ENCODE assay signal across 12 mouse cellular contexts in the genomic region with DNA sequence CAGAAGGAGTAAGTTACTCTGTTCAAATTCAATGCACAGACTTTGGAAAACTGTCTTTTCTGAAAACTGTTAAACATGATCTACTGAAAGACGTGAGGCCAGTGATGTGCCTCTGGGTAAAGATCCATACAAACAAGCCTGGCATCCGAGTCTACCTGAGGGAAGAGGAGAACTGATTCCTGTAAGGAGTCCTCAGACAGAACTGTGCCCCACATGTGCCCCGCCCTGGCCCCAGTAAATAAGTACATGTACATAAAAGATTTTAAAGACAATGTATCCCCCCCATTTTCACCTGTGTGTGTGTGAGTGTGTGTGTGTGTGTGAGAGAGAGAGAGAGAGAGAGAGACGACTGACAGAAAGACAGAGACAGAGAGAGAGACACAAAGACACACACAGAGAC. TPM values are rescaled to one million over a fixed set of nuclear protein-coding genes. Genes with fewer than 3 reads are reported as not detected.
DNase-seq lines count a peak whose midpoint lies in the region; ATAC-seq and TF ChIP-seq lines count a peak whose summit lies in the region.
"Had no signal": no experiment of that assay in that cellular context is flagged by ENCODE, and none has a peak within 500 bp of the region (broad histone marks: within the 10 kb centered on the region; RNA-seq: fewer than 3 reads in every experiment).

No protein-coding gene starts in this region.

- no peak overlapping the region for H3K9ac ChIP-seq in kidney, embryonic 15.5 days
- no peak overlapping the region for H3K9ac ChIP-seq in liver, embryonic 16.5 days (ENCODE audit: low read depth, low read length)
- H3K9ac ChIP-seq: forebrain, embryonic 12.5 days; hindbrain, embryonic 14.5 days had no signal

- H3K27ac ChIP-seq in kidney, embryonic 15.5 days, result peak overlapping the region; percentile 62; the same call in 1 of the 2 replicates
- peak overlapping the region; percentile 88 for H3K27ac ChIP-seq in spleen, adult 2 months (ENCODE audit: insufficient read depth, low read length)
- peak overlapping the region; percentile 73 for H3K27ac ChIP-seq in liver, embryonic 16.5 days (ENCODE audit: low read length)
- H3K27ac ChIP-seq: forebrain, embryonic 12.5 days; hindbrain, embryonic 14.5 days had no signal

- H3K9me3 ChIP-seq in kidney, embryonic 15.5 days (replicated peaks), result no peaks in the 10 kb centered on the region
- no peaks in the 10 kb centered on the region for H3K9me3 ChIP-seq in liver, embryonic 16.5 days (replicated peaks; ENCODE audit: control insufficient read depth, low read length)
- H3K9me3 ChIP-seq: forebrain, embryonic 12.5 days; limb, embryonic 10.5 days had no signal

- no peaks in the 10 kb centered on the region for H3K36me3 ChIP-seq in kidney, embryonic 15.5 days
- no peaks in the 10 kb centered on the region for H3K36me3 ChIP-seq in spleen, adult 2 months (ENCODE audit: control insufficient read depth, insufficient read depth, low read length)
- no peaks in the 10 kb centered on the region for H3K36me3 ChIP-seq in liver, embryonic 16.5 days (ENCODE audit: control insufficient read depth, insufficient read depth)
- H3K36me3 ChIP-seq: forebrain, embryonic 12.5 days; limb, embryonic 10.5 days had no signal

- peaks cover 22% of the 10 kb centered on the region for H3K4me1 ChIP-seq in kidney, embryonic 15.5 days
- H3K4me1 ChIP-seq in spleen, adult 2 months (ENCODE audit: control insufficient read depth, insufficient read depth, insufficient read length), result peaks cover 13% of the 10 kb centered on the region; the same call in 1 of the 2 replicates
- no peaks in the 10 kb centered on the region; the same call in none of the 2 replicates for H3K4me1 ChIP-seq in liver, embryonic 16.5 days (ENCODE audit: control insufficient read depth, low read depth, low read length)

- ATAC-seq in kidney, embryonic 15.5 days (replicated peaks; ENCODE audit: low FRiP score), result no peak
- ATAC-seq in liver, embryonic 16.5 days (ENCODE audit: low read depth), result no peak

- no peak overlapping the region for H3K4me3 ChIP-seq in kidney, embryonic 15.5 days (replicated peaks)
- H3K4me3 ChIP-seq in spleen, adult 2 months (ENCODE audit: extremely low read depth, insufficient read depth, insufficient read length), result peak overlapping the region; percentile 12; the same call in 1 of the 2 replicates
- no peak overlapping the region for H3K4me3 ChIP-seq in liver, embryonic 16.5 days (ENCODE audit: low read depth, low read length)
- H3K4me3 ChIP-seq: forebrain, embryonic 12.5 days; limb, embryonic 10.5 days; myocyte had no signal

- no peak for TF ChIP-seq CTCF in spleen, adult 2 months (IDR thresholded peaks at IDR 0.05; ENCODE audit: extremely low read depth, insufficient read depth, insufficient read length, insufficient replicate concordance)

- no peak for DNase-seq in kidney, postnatal 14 days
- DNase-seq in spleen, adult 2 months (ENCODE audit: low read depth in 1 of 2, low spot score in 2 of 2), result peak in 1 of 2 experiments; percentile 15
- no peak for DNase-seq in spleen, postnatal 14 days (ENCODE audit: low spot score in 2 of 2)
- DNase-seq in cerebellum, adult 18-20 months, result no peak
- DNase-seq in cerebellum, adult 11-12 months, result no peak
- DNase-seq: cerebellum, adult 9-10 months had no signal

- H3K27me3 ChIP-seq in kidney, embryonic 15.5 days, result no peaks in the 10 kb centered on the region
- H3K27me3 ChIP-seq in spleen, adult 2 months (ENCODE audit: control insufficient read depth, insufficient read depth, low read length), result no peaks in the 10 kb centered on the region
- no peaks in the 10 kb centered on the region for H3K27me3 ChIP-seq in liver, embryonic 16.5 days (ENCODE audit: control insufficient read depth, insufficient read depth, low read depth, low read length)

- no peak overlapping the region for H3K4me2 ChIP-seq in kidney, embryonic 15.5 days
- H3K4me2 ChIP-seq in liver, embryonic 16.5 days (ENCODE audit: low read depth, low read length), result no peak overlapping the region
- H3K4me2 ChIP-seq: forebrain, embryonic 12.5 days; hindbrain, embryonic 14.5 days had no signal

- 79% methylated on average over 4 of the region's 4 CpGs for WGBS in kidney, embryonic 15.5 days
- 31% methylated on average over 4 of the region's 4 CpGs for WGBS in spleen, adult 2 months
- 45% methylated on average over 4 of the region's 4 CpGs for WGBS in liver, embryonic 16.5 days (ENCODE audit: insufficient replicate concordance)

- no peak for TF ChIP-seq POLR2A in spleen, adult 2 months (IDR thresholded peaks at IDR 0.05; ENCODE audit: low read depth, low read length)

RNA-seq across cellular contexts. Expression of a gene that starts 42.0 kb away (rescaled TPM):
- 422 and 445 TPM in 2 replicates for polyA plus RNA-seq in kidney, embryonic 15.5 days (2015; fragmentation: Nextera tagmentation; extraction: Ambion mirVana)
- polyA plus RNA-seq in spleen, adult 2 months (2012; rRNA removed), result 42.6 and 42.7 TPM in 2 replicates
- 209 and 228 TPM in 2 replicates for polyA plus RNA-seq in liver, embryonic 16.5 days (2015; fragmentation: Nextera tagmentation; extraction: Ambion mirVana)
